Mouse (Mus musculus) CH12.LX (cell line): ENCODE data around the gene Bche. TPM values are rescaled to one million over a fixed set of nuclear protein-coding genes. Genes with fewer than 3 reads are reported as not detected.

Experiments
- DNase-seq: peaks from one replicate; pipeline ENCODE4 v3.0.0-alpha.2; 2013; ENCODE audit errors: extremely low read depth
- H3K27ac ChIP-seq: 2 replicates; pipeline ENCODE4 v1.5.1; 2012; ENCODE audit warnings: low read depth, mild to moderate bottlenecking, control low read depth, moderate library complexity; ENCODE audit not compliant: insufficient read depth
- H3K27me3 ChIP-seq: replicated peaks from 2 replicates; pipeline ENCODE3; 2012; ENCODE audit warnings: inconsistent platforms
- H3K36me3 ChIP-seq, 2 experiments: replicated peaks in 1 of 2; 2 replicates each; pipeline versions ENCODE3 to v1.6.1; 2012; ENCODE audit warnings: inconsistent platforms in 1 of 2, low read length in 1 of 2, mild to moderate bottlenecking in 1 of 2, mixed read lengths in 1 of 2, moderate library complexity in 1 of 2; ENCODE audit not compliant: control insufficient read depth in 1 of 2, insufficient read depth in 1 of 2
- H3K4me1 ChIP-seq, 2 experiments: 2 replicates each; pipeline ENCODE4 v1.6.1; 2012; ENCODE audit warnings: inconsistent platforms in 1 of 2, moderate library complexity in 1 of 2; ENCODE audit not compliant: insufficient read depth in 2 of 2, control insufficient read depth in 1 of 2
- H3K4me2 ChIP-seq: 2 replicates; pipeline ENCODE4 v1.6.1; 2012; ENCODE audit warnings: low read depth, mild to moderate bottlenecking, control low read depth; ENCODE audit not compliant: poor library complexity, insufficient read depth, severe bottlenecking
- H3K4me3 ChIP-seq, 3 experiments: fragments of 150-350 bp in 1 of 3; sonication (generic) in 1 of 3; replicated peaks in 1 of 3; 2 replicates each; pipeline versions ENCODE3 to v1.5.1; 2011 to 2012; ENCODE audit warnings: low read depth in 2 of 3, low read length in 2 of 3, mild to moderate bottlenecking in 2 of 3, moderate library complexity in 2 of 3, control low read depth in 1 of 3, improper control_type of control experiment in 1 of 3, inconsistent platforms in 1 of 3, mixed read lengths in 1 of 3; ENCODE audit not compliant: poor library complexity in 1 of 3
- H3K79me2 ChIP-seq: replicated peaks from 2 replicates; pipeline ENCODE4 v1.6.1; 2012; ENCODE audit warnings: mild to moderate bottlenecking, moderate library complexity; ENCODE audit not compliant: control insufficient read depth, poor library complexity, insufficient read depth, severe bottlenecking; ENCODE audit errors: extremely low read depth
- H3K9ac ChIP-seq: 2 replicates; pipeline ENCODE4 v1.6.1; 2012; ENCODE audit warnings: low read depth, mild to moderate bottlenecking, control low read depth, moderate library complexity; ENCODE audit not compliant: insufficient read depth
- H3K9me3 ChIP-seq: replicated peaks from 2 replicates; pipeline ENCODE3; 2012; ENCODE audit warnings: low read length, inconsistent platforms, mixed read lengths
- CHD1 ChIP-seq: IDR thresholded peaks from 2 replicates; pipeline ENCODE4 v1.6.1; 2012; ENCODE audit warnings: low read depth, low read length, improper control_type of control experiment, inconsistent platforms
- CHD2 ChIP-seq: IDR thresholded peaks from 2 replicates; pipeline ENCODE4 v1.6.1; 2011; ENCODE audit warnings: low read length, improper control_type of control experiment
- E2F4 ChIP-seq: IDR thresholded peaks from 2 replicates; pipeline ENCODE4 v1.6.1; 2011; ENCODE audit warnings: low read depth, low read length, improper control_type of control experiment; ENCODE audit not compliant: insufficient replicate concordance
- ELF1 ChIP-seq: IDR thresholded peaks from 2 replicates; pipeline ENCODE4 v1.6.1; 2014; ENCODE audit warnings: low read depth, mild to moderate bottlenecking, inconsistent platforms, low read length, improper control_type of control experiment
- ETS1 ChIP-seq: conservative IDR thresholded peaks from 2 replicates; pipeline ENCODE4 v1.6.1; 2012; ENCODE audit warnings: low read depth, mild to moderate bottlenecking, inconsistent platforms, low read length, improper control_type of control experiment, moderate library complexity
- HCFC1 ChIP-seq: IDR thresholded peaks from 2 replicates; pipeline ENCODE4 v1.6.1; 2012; ENCODE audit warnings: low read depth, mild to moderate bottlenecking, inconsistent platforms, low read length, improper control_type of control experiment
- IRF4 ChIP-seq: IDR thresholded peaks from 2 replicates; pipeline ENCODE4 v1.6.1; 2014; ENCODE audit warnings: low read depth, mild to moderate bottlenecking, inconsistent platforms, low read length, improper control_type of control experiment
- JUN ChIP-seq: IDR thresholded peaks from 2 replicates; pipeline ENCODE4 v1.6.1; 2011; ENCODE audit warnings: low read depth, mild to moderate bottlenecking, low read length, improper control_type of control experiment, moderate library complexity; ENCODE audit not compliant: insufficient read depth
- JUND ChIP-seq: conservative IDR thresholded peaks from 2 replicates; pipeline ENCODE4 v1.6.1; 2011; ENCODE audit warnings: low read depth, low read length, improper control_type of control experiment
- KAT2A ChIP-seq: IDR thresholded peaks from 2 replicates; pipeline ENCODE4 v1.6.1; 2012; ENCODE audit warnings: low read length, improper control_type of control experiment, inconsistent platforms; ENCODE audit not compliant: insufficient replicate concordance
- MAFK ChIP-seq: IDR thresholded peaks from 2 replicates; pipeline ENCODE4 v1.6.1; 2011; ENCODE audit warnings: low read length, improper control_type of control experiment; ENCODE audit not compliant: insufficient replicate concordance
- MAX ChIP-seq: IDR thresholded peaks from 2 replicates; pipeline ENCODE4 v1.6.1; 2011; ENCODE audit warnings: low read length, improper control_type of control experiment
- MAZ ChIP-seq: IDR thresholded peaks from 2 replicates; pipeline ENCODE4 v1.6.1; 2012; ENCODE audit warnings: low read depth, mild to moderate bottlenecking, inconsistent platforms, low read length, improper control_type of control experiment, moderate library complexity
- MEF2A ChIP-seq: IDR thresholded peaks from 2 replicates; pipeline ENCODE4 v1.6.1; 2014; ENCODE audit warnings: low read depth, mild to moderate bottlenecking, inconsistent platforms, low read length, improper control_type of control experiment, borderline replicate concordance
- NELFE ChIP-seq: IDR thresholded peaks from 2 replicates; pipeline ENCODE4 v1.6.1; 2011; ENCODE audit warnings: low read depth, low read length, improper control_type of control experiment
- PAX5 ChIP-seq: IDR thresholded peaks from 2 replicates; pipeline ENCODE4 v1.6.1; 2012; ENCODE audit warnings: low read length, inconsistent platforms, mixed read lengths
- POLR2AphosphoS2 ChIP-seq: IDR thresholded peaks from 2 replicates; pipeline ENCODE4 v1.6.1; 2011; ENCODE audit warnings: low read depth, low read length, improper control_type of control experiment
- RAD21 ChIP-seq: IDR thresholded peaks from 2 replicates; pipeline ENCODE4 v1.6.1; 2011; ENCODE audit warnings: low read depth, mild to moderate bottlenecking, low read length, improper control_type of control experiment, moderate library complexity
- SIN3A ChIP-seq: IDR thresholded peaks from 2 replicates; pipeline ENCODE4 v1.6.1; 2012; ENCODE audit warnings: low read length, improper control_type of control experiment, inconsistent platforms
- SMC3 ChIP-seq: IDR thresholded peaks from 2 replicates; pipeline ENCODE4 v1.6.1; 2011; ENCODE audit warnings: low read depth, low read length, improper control_type of control experiment
- TBP ChIP-seq: conservative IDR thresholded peaks from 2 replicates; pipeline ENCODE4 v1.6.1; 2011; ENCODE audit warnings: low read depth, low read length, improper control_type of control experiment
- TCF12 ChIP-seq: IDR thresholded peaks from 2 replicates; pipeline ENCODE4 v1.6.1; 2014; ENCODE audit warnings: low read depth, mild to moderate bottlenecking, inconsistent platforms, low read length, improper control_type of control experiment
- UBTF ChIP-seq: IDR thresholded peaks from 2 replicates; pipeline ENCODE4 v1.6.1; 2012; ENCODE audit warnings: low read depth, mild to moderate bottlenecking, inconsistent platforms, low read length, improper control_type of control experiment, moderate library complexity
- USF1 ChIP-seq: IDR thresholded peaks from 2 replicates; pipeline ENCODE4 v1.6.1; 2014; ENCODE audit warnings: low read depth, mild to moderate bottlenecking, inconsistent platforms, low read length, improper control_type of control experiment
- ZMIZ1 ChIP-seq: IDR thresholded peaks from 2 replicates; pipeline ENCODE4 v1.6.1; 2012; ENCODE audit warnings: low read depth, mild to moderate bottlenecking, inconsistent platforms, low read length, improper control_type of control experiment
- ZNF384 ChIP-seq: IDR thresholded peaks from 2 replicates; pipeline ENCODE4 v1.6.1; 2012; ENCODE audit warnings: low read depth, low read length, improper control_type of control experiment, inconsistent platforms
- dilution Hi-C: fragments of 300-500 bp; cut with MboI; formaldehyde crosslinking; loops from 2 replicates; pipeline ENCODE4 v1.14.3; 2020; ENCODE audit warnings: low sequenced_read_pairs; ENCODE audit not compliant: extremely low pct_unique_long_range_greater_than_20kb, extremely low pct_ligation_motif_present
- in situ Hi-C: fragments of 300-500 bp; cut with MboI; formaldehyde crosslinking; loops from 3 replicates; pipeline ENCODE4 v1.14.3; 2019; ENCODE audit warnings: low sequenced_read_pairs, low pct_ligation_motif_present, low pct_unique_long_range_greater_than_20kb, mixed read lengths
- polyA plus RNA-seq: library from polyadenylated mRNA; unstranded; fragments of >175 nt; gene quantifications from 2 replicates; pipeline ENCODE4 v1.2.1, GENCODE M21; 2012; ENCODE audit warnings: low read depth; ENCODE audit not compliant: insufficient read length
- total RNA-seq, 2 experiments: library from RNA; depleted of rRNA; stranded (reverse); fragments of 300-350 nt in 1 of 2; fragments of >200 nt in 1 of 2; gene quantifications; 2 replicates each; pipeline ENCODE4 v1.2.3; 2012 to 2014

Gene Bche
- total and polyA plus RNA-seq, 3 experiments = not detected

GRCm38 (mm10) chr3:73650281-73650680 is 57.9 kb downstream of the Bche start:
- Histone ChIP-seq H3K9me3 (peaks cover 9% of the 10 kb centered on the region), H3K4me3 (no peak overlapping the region), H3K27me3 (no peaks in the 10 kb centered on the region), H3K79me2 (no peaks in the 10 kb centered on the region), H3K27ac (no peak overlapping the region), H3K4me2 (no peak overlapping the region), H3K9ac (no peak overlapping the region), H3K4me1 (no peaks in the 10 kb centered on the region), H3K36me3 (no peaks in the 10 kb centered on the region)
- in situ Hi-C loops = no loop called here
- TF ChIP-seq SMC3 (no peak), UBTF (no peak), ZNF384 (no peak), SIN3A (no peak), NELFE (no peak), KAT2A (no peak), RAD21 (no peak), HCFC1 (no peak), CHD1 (no peak), PAX5 (no peak), MEF2A (no peak), TCF12 (no peak), ETS1 (no peak), MAZ (no peak), ZMIZ1 (no peak), IRF4 (no peak), ELF1 (no peak), MAX (no peak), JUND (no peak), USF1 (no peak)
- dilution Hi-C loops = no loop called here
- DNase-seq = no peak

- TF ChIP-seq NELFE (no peak), CHD2 (no peak), JUND (no peak), POLR2AphosphoS2 (no peak), KAT2A (no peak), RAD21 (no peak), CHD1 (no peak), JUN (no peak), MAFK (no peak), E2F4 (no peak), USF1 (no peak), ETS1 (no peak), IRF4 (no peak), MEF2A (no peak), TBP (no peak)
- Histone ChIP-seq H3K9ac (no peak overlapping the region), H3K4me1 (no peaks in the 10 kb centered on the region), H3K4me3 (no peak overlapping the region), H3K27ac (no peak overlapping the region), H3K27me3 (no peaks in the 10 kb centered on the region), H3K79me2 (no peaks in the 10 kb centered on the region), H3K36me3 (no peaks in the 10 kb centered on the region), H3K4me2 (no peak overlapping the region), H3K9me3 (peaks cover 5% of the 10 kb centered on the region)
- in situ Hi-C loops (no loop called here), dilution Hi-C loops (no loop called here)
- no peak for DNase-seq
Measured at GRCm38 (mm10) chr3:73647064-73647463, 61.2 kb downstream of the Bche start.
